Mouse (Mus musculus): Measurements from ENCODE around the gene Galns. TPM values are rescaled to one million over a fixed set of nuclear protein-coding genes. Genes with fewer than 3 reads are reported as not detected.

The Galns gene
- total and polyA plus RNA-seq, 2 experiments from 2014 or later, result 10.9 to 12.1 TPM

- Histone ChIP-seq H3K9ac (replicated peaks; ENCODE audit: low read length, poor library complexity, severe bottlenecking) (no peak overlapping the region; the same call in 1 of the 2 replicates), H3K4me2 (ENCODE audit: low read depth, low read length, poor library complexity, severe bottlenecking) (peak overlapping the region; percentile 70), H3K27ac (ENCODE audit: low read depth, low read length) (no peak overlapping the region), H3K9me3 (ENCODE audit: low read length) (no peaks in the 10 kb centered on the region), H3K36me3 (ENCODE audit: insufficient read depth, low read length) (peaks cover 8% of the 10 kb centered on the region; the same call in 1 of the 2 replicates), H3K4me3 (ENCODE audit: low read depth, low read length) (peak overlapping the region; percentile 75), H3K4me1 (ENCODE audit: insufficient read depth, low read length) (peaks cover 6% of the 10 kb centered on the region; the same call in 1 of the 2 replicates), H3K27me3 (ENCODE audit: insufficient read depth, low read length) (no peaks in the 10 kb centered on the region)
- ATAC-seq (ENCODE audit: low FRiP score) (no peak), DNase-seq (ENCODE audit: low spot score) (no peak)
- WGBS, result 43% methylated on average over 4 of the region's 4 CpGs
- peak; percentile 42 for TF ChIP-seq CTCF (IDR thresholded peaks at IDR 0.05)
Observed at GRCm38 (mm10) chr8:122610209-122610608, 1.1 kb downstream of the Galns start.

GRCm38 (mm10) chr8:122606810-122607209 lies 4.5 kb downstream of the Galns start:
- ATAC-seq (ENCODE audit: low FRiP score), result no peak
- 83% methylated on average over 11 of the region's 12 CpGs for WGBS

GRCm38 (mm10) chr8:122605367-122605766 lies 5.9 kb downstream of the Galns start:
- Histone ChIP-seq H3K27ac (ENCODE audit: low read depth, low read length) (no peak overlapping the region), H3K27me3 (ENCODE audit: insufficient read depth, low read length) (no peaks in the 10 kb centered on the region), H3K4me1 (ENCODE audit: insufficient read depth, low read length) (no peaks in the 10 kb centered on the region), H3K4me3 (ENCODE audit: low read depth, low read length) (no peak overlapping the region), H3K36me3 (ENCODE audit: insufficient read depth, low read length) (0 out of 2 replicates have a peak, but pooled peaks cover 13% of the 10 kb centered on the region), H3K9me3 (ENCODE audit: low read length) (no peaks in the 10 kb centered on the region), H3K4me2 (ENCODE audit: low read depth, low read length, poor library complexity, severe bottlenecking) (no peak overlapping the region), H3K9ac (replicated peaks; ENCODE audit: low read length, poor library complexity, severe bottlenecking) (no peak overlapping the region)
- DNase-seq (ENCODE audit: low spot score) (no peak), ATAC-seq (ENCODE audit: low FRiP score) (no peak)
- TF ChIP-seq CTCF (IDR thresholded peaks at IDR 0.05), result no peak
- 81% methylated on average over 4 of the region's 4 CpGs for WGBS

More at GRCm38 (mm10) chr8:122606810-122607209, 4.5 kb downstream of the Galns start:
- no peak overlapping the region for H3K4me2 ChIP-seq (ENCODE audit: low read depth, low read length, poor library complexity, severe bottlenecking)
- H3K9me3 ChIP-seq (ENCODE audit: low read length), result no peaks in the 10 kb centered on the region
- no peaks in the 10 kb centered on the region for H3K4me1 ChIP-seq (ENCODE audit: insufficient read depth, low read length)
- no peak overlapping the region for H3K4me3 ChIP-seq (ENCODE audit: low read depth, low read length)
- DNase-seq (ENCODE audit: low spot score), result no peak
- no peak overlapping the region for H3K27ac ChIP-seq (ENCODE audit: low read depth, low read length)
- H3K36me3 ChIP-seq (ENCODE audit: insufficient read depth, low read length), result 0 out of 2 replicates have a peak, but pooled peaks cover 4% of the 10 kb centered on the region
- H3K9ac ChIP-seq (replicated peaks; ENCODE audit: low read length, poor library complexity, severe bottlenecking), result no peak overlapping the region
- TF ChIP-seq CTCF (IDR thresholded peaks at IDR 0.05), result no peak
- no peaks in the 10 kb centered on the region for H3K27me3 ChIP-seq (ENCODE audit: insufficient read depth, low read length)

- TF ChIP-seq CTCF (IDR thresholded peaks at IDR 0.05), result no peak
- Histone ChIP-seq H3K4me3 (ENCODE audit: low read depth, low read length) (no peak overlapping the region), H3K36me3 (ENCODE audit: insufficient read depth, low read length) (0 out of 2 replicates have a peak, but pooled peaks cover 16% of the 10 kb centered on the region), H3K4me2 (ENCODE audit: low read depth, low read length, poor library complexity, severe bottlenecking) (no peak overlapping the region), H3K9ac (replicated peaks; ENCODE audit: low read length, poor library complexity, severe bottlenecking) (no peak overlapping the region), H3K9me3 (ENCODE audit: low read length) (no peaks in the 10 kb centered on the region), H3K27ac (ENCODE audit: low read depth, low read length) (no peak overlapping the region), H3K4me1 (ENCODE audit: insufficient read depth, low read length) (no peaks in the 10 kb centered on the region), H3K27me3 (ENCODE audit: insufficient read depth, low read length) (no peaks in the 10 kb centered on the region)
- DNase-seq (ENCODE audit: low spot score), result no peak
- 83% methylated on average over 1 of the region's 1 CpGs for WGBS
- ATAC-seq (ENCODE audit: low FRiP score), result no peak
Observed at GRCm38 (mm10) chr8:122604640-122605039, 6.6 kb downstream of the Galns start.

- no peak for TF ChIP-seq CTCF (IDR thresholded peaks at IDR 0.05)
- ATAC-seq (ENCODE audit: low FRiP score) (no peak), DNase-seq (ENCODE audit: low spot score) (no peak)
- Histone ChIP-seq H3K27me3 (ENCODE audit: insufficient read depth, low read length) (no peaks in the 10 kb centered on the region), H3K9me3 (ENCODE audit: low read length) (no peaks in the 10 kb centered on the region), H3K4me3 (ENCODE audit: low read depth, low read length) (no peak overlapping the region), H3K9ac (replicated peaks; ENCODE audit: low read length, poor library complexity, severe bottlenecking) (no peak overlapping the region), H3K36me3 (ENCODE audit: insufficient read depth, low read length) (0 out of 2 replicates have a peak, but pooled peaks cover 29% of the 10 kb centered on the region), H3K4me1 (ENCODE audit: insufficient read depth, low read length) (no peaks in the 10 kb centered on the region), H3K4me2 (ENCODE audit: low read depth, low read length, poor library complexity, severe bottlenecking) (no peak overlapping the region), H3K27ac (ENCODE audit: low read depth, low read length) (no peak overlapping the region)
- WGBS, result 90% methylated on average over 9 of the region's 9 CpGs
Observed at GRCm38 (mm10) chr8:122600666-122601065, 10.6 kb downstream of the Galns start.

- 50% methylated on average over 4 of the region's 4 CpGs for WGBS
- no peak overlapping the region for H3K9ac ChIP-seq (replicated peaks; ENCODE audit: low read length, poor library complexity, severe bottlenecking)
Observed at GRCm38 (mm10) chr8:122596031-122596430, 15.2 kb downstream of the Galns start.

More at GRCm38 (mm10) chr8:122596031-122596430, 15.2 kb downstream of the Galns start:
- peaks cover 36% of the 10 kb centered on the region; the same call in 1 of the 2 replicates for H3K36me3 ChIP-seq (ENCODE audit: insufficient read depth, low read length)
- H3K27ac ChIP-seq (ENCODE audit: low read depth, low read length), result no peak overlapping the region
- ATAC-seq (ENCODE audit: low FRiP score) (no peak), DNase-seq (ENCODE audit: low spot score) (no peak)
- no peak overlapping the region for H3K4me3 ChIP-seq (ENCODE audit: low read depth, low read length)
- no peaks in the 10 kb centered on the region for H3K4me1 ChIP-seq (ENCODE audit: insufficient read depth, low read length)
- H3K9me3 ChIP-seq (ENCODE audit: low read length), result no peaks in the 10 kb centered on the region
- no peak for TF ChIP-seq CTCF (IDR thresholded peaks at IDR 0.05)
- no peaks in the 10 kb centered on the region for H3K27me3 ChIP-seq (ENCODE audit: insufficient read depth, low read length)
- no peak overlapping the region for H3K4me2 ChIP-seq (ENCODE audit: low read depth, low read length, poor library complexity, severe bottlenecking)

Measured in midbrain, postnatal 0 days (tissue).